Mouse (Mus musculus): ENCODE results near the gene Tmppe. TPM values are rescaled to one million over a fixed set of nuclear protein-coding genes. Genes with fewer than 3 reads are reported as not detected.
A peak's percentile ranks its signal among the peaks of the same experiment; 100 is the strongest.
"Not testable (repeated sequence)": the region's sequence is repeated elsewhere in the genome, so short reads cannot be mapped to it uniquely, and the experiment has no call there.

Gene Tmppe
- polyA plus RNA-seq, 1 experiment from 2014 or later, result 2.8 TPM

DNA sequence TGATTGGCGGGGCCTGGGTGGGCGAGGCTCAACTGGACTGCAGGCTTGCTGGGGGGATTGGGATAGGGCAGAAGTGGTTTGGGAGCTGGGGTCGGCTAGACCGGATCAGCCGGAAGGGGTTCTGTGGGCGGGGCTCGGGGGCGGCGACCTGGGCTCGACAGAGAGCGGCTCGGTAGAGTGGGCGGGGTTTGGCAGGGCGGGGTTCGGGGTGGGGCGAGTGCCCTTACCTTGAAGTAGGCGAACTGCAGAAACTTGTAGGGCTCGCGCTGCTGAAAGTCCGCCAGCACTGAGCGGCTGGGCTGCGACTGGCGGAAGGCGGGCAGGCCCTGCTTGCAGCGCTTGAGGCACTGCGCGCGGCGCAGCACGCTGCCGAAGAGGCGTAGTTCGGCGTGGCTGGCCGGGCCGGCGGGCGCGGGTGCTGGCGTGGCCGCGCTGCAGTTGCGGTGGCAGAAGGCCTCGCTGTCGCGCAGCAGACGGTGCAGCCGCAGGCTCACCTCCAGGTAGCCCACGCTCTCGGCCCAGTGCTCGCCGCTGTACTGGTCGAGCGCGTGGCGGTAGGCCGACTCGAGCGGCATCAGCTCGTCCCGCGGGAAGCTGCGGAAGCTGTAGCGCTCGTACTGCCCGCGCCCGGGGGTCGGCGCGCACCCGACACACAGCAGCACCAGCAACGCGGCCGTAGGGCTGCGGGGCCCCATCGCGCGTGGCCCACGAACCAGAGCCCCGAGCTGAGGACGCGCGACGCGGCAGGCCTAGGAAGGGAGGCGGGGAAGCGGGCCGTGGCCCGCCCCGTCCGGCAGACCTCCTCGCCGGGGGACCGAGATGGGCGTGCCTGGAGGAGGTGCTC lies 10.8 kb upstream of the Tmppe start, which contains the start of gene Crtap:
Gene Crtap, minus strand, starts transcription at position 771 of the 844 bp plus-strand sequence.
- no peaks in the 10 kb centered on the region for H3K27me3 ChIP-seq (ENCODE audit: control insufficient read depth, insufficient read depth, low read length)
- peaks cover 5% of the 10 kb centered on the region; the same call in 1 of the 2 replicates for H3K4me1 ChIP-seq (ENCODE audit: control insufficient read depth, insufficient read depth, low read length)
- H3K9ac ChIP-seq (replicated peaks; ENCODE audit: low read depth, low read length), result peak within 1 kb of the TSS; percentile 63
- ATAC-seq (ENCODE audit: low read depth), result peak; percentile 79
- no peaks in the 10 kb centered on the region for H3K9me3 ChIP-seq (ENCODE audit: control insufficient read depth, low read length)
- H3K4me3 ChIP-seq (ENCODE audit: low read depth, low read length), result peak within 1 kb of the TSS; percentile 78
- H3K36me3 ChIP-seq (ENCODE audit: control insufficient read depth, insufficient read depth, low read length), result no peaks in the 10 kb centered on the region
- H3K4me2 ChIP-seq (ENCODE audit: low read depth, low read length), result peak within 1 kb of the TSS; percentile 87
- WGBS, result under 1% methylated on average over 92 of the region's 96 CpGs
- 0 out of 2 replicates have a peak within 1 kb of the TSS, but pooled peaks have one; percentile 10 for H3K27ac ChIP-seq (ENCODE audit: low read depth, low read length)

DNA sequence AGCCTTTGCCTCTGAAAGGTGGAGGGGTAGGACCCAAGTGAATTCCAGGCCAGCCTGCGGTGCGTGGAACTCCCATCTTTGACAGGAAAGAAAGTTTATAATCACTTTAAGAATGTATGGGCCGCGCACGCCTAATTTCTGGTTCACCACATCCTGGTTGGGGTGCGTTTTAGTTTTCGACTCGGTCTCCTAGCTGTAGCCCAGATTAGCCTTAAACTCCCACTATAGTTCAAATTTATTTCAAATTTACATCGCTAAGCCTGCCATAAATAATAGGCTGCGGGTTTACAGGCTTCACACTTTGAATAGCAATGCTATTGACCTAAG lies 10.2 kb upstream of the Tmppe start:
- Histone ChIP-seq H3K9ac (replicated peaks; ENCODE audit: low read depth, low read length) (peak overlapping the region; percentile 63), H3K4me2 (ENCODE audit: low read depth, low read length) (peak overlapping the region; percentile 87), H3K27me3 (ENCODE audit: control insufficient read depth, insufficient read depth, low read length) (no peaks in the 10 kb centered on the region), H3K27ac (ENCODE audit: low read depth, low read length) (no peak overlapping the region), H3K9me3 (ENCODE audit: control insufficient read depth, low read length) (no peaks in the 10 kb centered on the region), H3K36me3 (ENCODE audit: control insufficient read depth, insufficient read depth, low read length) (no peaks in the 10 kb centered on the region), H3K4me3 (ENCODE audit: low read depth, low read length) (peak overlapping the region; percentile 78), H3K4me1 (ENCODE audit: control insufficient read depth, insufficient read depth, low read length) (peaks cover 5% of the 10 kb centered on the region; the same call in 1 of the 2 replicates)
- no peak for ATAC-seq (ENCODE audit: low read depth)
- WGBS, result 4% methylated on average over 10 of the region's 10 CpGs

DNA sequence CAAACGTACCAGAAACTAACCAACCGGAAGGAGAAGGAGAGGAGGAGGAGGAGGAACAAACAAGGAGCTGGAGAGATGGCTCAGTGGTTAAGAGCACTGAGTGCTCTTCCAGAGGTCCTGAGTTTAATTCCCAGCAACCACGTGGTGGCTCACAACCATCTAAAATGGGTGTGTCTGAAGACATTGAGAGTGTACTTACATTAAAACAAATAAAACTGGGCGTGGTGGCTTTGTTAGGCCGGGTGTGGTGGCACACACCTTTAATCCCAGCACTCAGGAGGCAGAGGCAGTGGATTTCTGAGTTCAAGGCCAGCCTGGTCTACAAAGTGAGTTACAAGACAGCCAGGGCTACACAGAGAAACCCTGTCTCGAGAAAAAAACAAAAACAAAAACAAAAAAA lies 6.8 kb upstream of the Tmppe start:
- H3K4me2 ChIP-seq (ENCODE audit: low read depth, low read length); H3K27ac ChIP-seq (ENCODE audit: low read depth, low read length); H3K9ac ChIP-seq (replicated peaks; ENCODE audit: low read depth, low read length); H3K27me3 ChIP-seq (ENCODE audit: control insufficient read depth, insufficient read depth, low read length); H3K4me1 ChIP-seq (ENCODE audit: control insufficient read depth, insufficient read depth, low read length); H3K36me3 ChIP-seq (ENCODE audit: control insufficient read depth, insufficient read depth, low read length); H3K9me3 ChIP-seq (ENCODE audit: control insufficient read depth, low read length); ATAC-seq (ENCODE audit: low read depth); H3K4me3 ChIP-seq (ENCODE audit: low read depth, low read length): not testable (repeated sequence)
- WGBS, result 69% methylated on average over 6 of the region's 6 CpGs

DNA sequence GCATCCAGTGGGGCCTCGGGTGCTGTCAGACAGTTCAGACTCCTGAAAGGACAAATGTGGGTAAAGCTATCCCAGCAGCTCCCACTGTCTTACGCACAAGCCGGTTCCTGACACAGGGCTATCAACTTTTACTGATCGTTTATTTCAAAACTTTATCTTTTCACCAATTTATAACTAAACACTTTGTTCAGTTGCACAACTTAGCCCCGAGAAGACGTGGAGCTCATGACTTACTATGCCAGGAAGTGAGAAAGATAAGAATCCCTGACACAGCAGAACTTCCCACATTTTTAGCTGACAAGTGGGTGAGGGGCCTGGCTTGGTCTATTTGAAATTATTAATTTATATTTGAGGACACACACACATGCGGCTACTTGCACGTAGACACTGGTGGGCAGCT lies 6.2 kb upstream of the Tmppe start:
- ATAC-seq (ENCODE audit: low read depth), result no peak
- Histone ChIP-seq H3K9ac (replicated peaks; ENCODE audit: low read depth, low read length) (no peak overlapping the region), H3K4me1 (ENCODE audit: control insufficient read depth, insufficient read depth, low read length) (peaks cover 5% of the 10 kb centered on the region; the same call in 1 of the 2 replicates), H3K27me3 (ENCODE audit: control insufficient read depth, insufficient read depth, low read length) (no peaks in the 10 kb centered on the region), H3K27ac (ENCODE audit: low read depth, low read length) (no peak overlapping the region), H3K4me2 (ENCODE audit: low read depth, low read length) (no peak overlapping the region), H3K4me3 (ENCODE audit: low read depth, low read length) (no peak overlapping the region), H3K9me3 (ENCODE audit: control insufficient read depth, low read length) (no peaks in the 10 kb centered on the region), H3K36me3 (ENCODE audit: control insufficient read depth, insufficient read depth, low read length) (no peaks in the 10 kb centered on the region)
- 86% methylated on average over 8 of the region's 8 CpGs for WGBS

DNA sequence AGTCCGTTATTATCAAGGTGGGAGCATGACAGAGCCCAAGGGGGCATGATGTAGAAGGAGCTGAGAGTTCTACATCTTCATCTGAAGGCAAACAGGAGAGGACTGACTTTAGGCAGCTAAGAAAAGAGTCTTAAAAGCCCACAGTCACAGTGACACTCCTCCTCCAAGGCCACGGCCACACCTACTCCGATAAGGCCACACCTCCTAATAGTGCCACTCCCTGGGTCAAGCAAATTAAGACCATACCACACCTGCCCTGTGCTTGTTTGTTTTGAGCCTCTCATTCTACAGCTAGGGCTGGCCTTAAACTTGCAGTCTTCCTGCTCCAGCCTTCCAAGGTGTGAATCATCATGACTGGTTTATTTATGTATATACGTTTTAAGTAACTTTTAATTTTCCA lies 5.6 kb upstream of the Tmppe start:
- Histone ChIP-seq H3K4me3 (ENCODE audit: low read depth, low read length) (no peak overlapping the region), H3K36me3 (ENCODE audit: control insufficient read depth, insufficient read depth, low read length) (no peaks in the 10 kb centered on the region), H3K9me3 (ENCODE audit: control insufficient read depth, low read length) (no peaks in the 10 kb centered on the region), H3K27ac (ENCODE audit: low read depth, low read length) (no peak overlapping the region), H3K4me1 (ENCODE audit: control insufficient read depth, insufficient read depth, low read length) (peaks cover 5% of the 10 kb centered on the region; the same call in 1 of the 2 replicates), H3K9ac (replicated peaks; ENCODE audit: low read depth, low read length) (no peak overlapping the region), H3K4me2 (ENCODE audit: low read depth, low read length) (no peak overlapping the region), H3K27me3 (ENCODE audit: control insufficient read depth, insufficient read depth, low read length) (no peaks in the 10 kb centered on the region)
- ATAC-seq (ENCODE audit: low read depth), result no peak
- WGBS, result 88% methylated on average over 4 of the region's 4 CpGs

DNA sequence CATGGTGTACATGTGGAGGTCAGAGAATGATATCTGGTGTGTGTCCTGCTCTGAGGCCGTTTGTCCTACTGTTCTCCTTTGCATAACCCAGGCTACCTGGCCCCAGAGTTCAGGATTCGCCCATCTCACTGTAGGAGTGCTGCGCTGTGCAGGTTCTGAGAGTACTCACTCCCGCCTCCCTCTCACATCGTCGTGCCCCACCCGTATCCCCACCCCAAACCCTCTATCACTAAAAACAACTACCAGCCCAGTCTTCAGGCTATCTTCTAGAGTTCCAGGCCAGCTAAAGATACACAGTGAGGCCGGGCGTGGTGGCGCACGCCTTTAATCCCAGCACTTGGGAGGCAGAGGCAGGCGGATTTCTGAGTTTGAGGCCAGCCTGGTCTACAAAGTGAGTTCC lies 1.2 kb upstream of the Tmppe start:
- Histone ChIP-seq H3K4me2 (ENCODE audit: low read depth, low read length) (no peak overlapping the region), H3K36me3 (ENCODE audit: control insufficient read depth, insufficient read depth, low read length) (no peaks in the 10 kb centered on the region), H3K4me1 (ENCODE audit: control insufficient read depth, insufficient read depth, low read length) (0 out of 2 replicates have a peak, but pooled peaks cover 6% of the 10 kb centered on the region), H3K4me3 (ENCODE audit: low read depth, low read length) (no peak overlapping the region), H3K9ac (replicated peaks; ENCODE audit: low read depth, low read length) (no peak overlapping the region), H3K9me3 (ENCODE audit: control insufficient read depth, low read length) (no peaks in the 10 kb centered on the region), H3K27ac (ENCODE audit: low read depth, low read length) (no peak overlapping the region), H3K27me3 (ENCODE audit: control insufficient read depth, insufficient read depth, low read length) (no peaks in the 10 kb centered on the region)
- no peak for ATAC-seq (ENCODE audit: low read depth)
- WGBS, result 94% methylated on average over 12 of the region's 12 CpGs

DNA sequence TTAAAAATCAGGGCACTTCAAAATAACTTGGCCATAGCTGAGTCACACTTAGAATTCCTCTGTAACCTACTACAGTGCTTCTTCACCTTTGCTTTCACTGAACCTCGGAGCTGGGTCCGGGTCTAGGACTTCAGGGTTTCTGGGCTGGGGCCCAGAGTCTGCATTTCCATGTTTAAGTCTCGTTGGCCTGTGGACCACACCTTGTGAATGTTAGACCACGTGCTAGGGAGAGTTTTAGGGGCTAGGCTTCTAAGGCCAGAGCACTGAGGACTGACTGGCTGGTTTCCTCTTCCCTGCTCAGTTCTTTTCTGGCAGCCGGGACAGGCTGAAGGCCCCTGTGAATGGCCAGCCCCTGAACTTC lies 337 bp upstream of the Tmppe start:
- Histone ChIP-seq H3K4me3 (ENCODE audit: low read depth, low read length) (peak overlapping the region; percentile 89), H3K36me3 (ENCODE audit: control insufficient read depth, insufficient read depth, low read length) (no peaks in the 10 kb centered on the region), H3K9me3 (ENCODE audit: control insufficient read depth, low read length) (no peaks in the 10 kb centered on the region), H3K4me1 (ENCODE audit: control insufficient read depth, insufficient read depth, low read length) (0 out of 2 replicates have a peak, but pooled peaks cover 6% of the 10 kb centered on the region), H3K27ac (ENCODE audit: low read depth, low read length) (peak overlapping the region; percentile 86), H3K9ac (replicated peaks; ENCODE audit: low read depth, low read length) (peak overlapping the region; percentile 82), H3K4me2 (ENCODE audit: low read depth, low read length) (peak overlapping the region; percentile 66), H3K27me3 (ENCODE audit: control insufficient read depth, insufficient read depth, low read length) (no peaks in the 10 kb centered on the region)
- no peak for ATAC-seq (ENCODE audit: low read depth)
- WGBS, result 15% methylated on average over 5 of the region's 5 CpGs

DNA sequence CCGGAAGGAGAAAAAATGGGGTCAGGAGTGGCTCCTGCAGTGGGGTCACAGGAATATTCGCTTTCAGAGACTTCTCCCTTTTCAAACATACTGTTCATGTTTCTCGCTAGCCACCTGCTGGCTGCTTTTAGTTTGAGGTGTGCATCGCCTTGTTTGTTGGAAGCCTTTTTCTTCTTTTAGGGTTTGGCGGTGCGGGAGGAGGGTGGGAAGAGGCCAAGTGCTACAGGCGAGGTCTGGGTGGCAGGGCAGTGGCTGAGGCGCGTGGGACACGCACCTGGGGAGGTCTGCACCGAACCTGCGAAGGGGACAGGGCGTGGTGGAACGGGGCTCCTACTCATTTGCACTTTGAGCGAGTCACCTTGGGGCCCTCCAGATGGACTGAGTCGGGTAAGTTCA lies 778 bp downstream of the Tmppe start:
- peak overlapping the region; percentile 82 for H3K9ac ChIP-seq (replicated peaks; ENCODE audit: low read depth, low read length)
- H3K27me3 ChIP-seq (ENCODE audit: control insufficient read depth, insufficient read depth, low read length), result no peaks in the 10 kb centered on the region
- no peaks in the 10 kb centered on the region for H3K36me3 ChIP-seq (ENCODE audit: control insufficient read depth, insufficient read depth, low read length)
- H3K4me1 ChIP-seq (ENCODE audit: control insufficient read depth, insufficient read depth, low read length), result 0 out of 2 replicates have a peak, but pooled peaks cover 6% of the 10 kb centered on the region
- peak; percentile 9; the same call in 1 of the 2 replicates for ATAC-seq (ENCODE audit: low read depth)
- H3K27ac ChIP-seq (ENCODE audit: low read depth, low read length), result peak overlapping the region; percentile 86
- no peaks in the 10 kb centered on the region for H3K9me3 ChIP-seq (ENCODE audit: control insufficient read depth, low read length)
- 3% methylated on average over 16 of the region's 16 CpGs for WGBS
- peak overlapping the region; percentile 66 for H3K4me2 ChIP-seq (ENCODE audit: low read depth, low read length)
- H3K4me3 ChIP-seq (ENCODE audit: low read depth, low read length), result peak overlapping the region; percentile 89

DNA sequence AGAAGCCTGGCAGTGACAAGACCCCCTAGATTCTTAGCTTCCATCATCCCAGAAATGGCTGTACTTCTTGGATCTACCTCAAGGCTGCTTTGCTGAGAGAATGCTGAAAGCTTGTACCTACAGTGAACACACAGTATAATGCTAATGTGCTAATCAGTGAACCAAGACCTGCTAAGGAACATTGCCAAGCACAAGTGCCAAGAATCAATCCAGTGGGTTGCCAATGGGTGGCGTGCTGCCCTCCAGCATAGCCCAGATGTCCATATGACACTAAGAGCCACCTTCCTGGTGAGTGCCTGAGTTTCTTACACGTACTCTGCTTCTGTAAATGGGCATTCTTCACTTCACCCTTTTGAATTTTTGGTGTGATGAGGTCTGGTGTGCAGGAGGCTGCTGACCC lies 6.8 kb downstream of the Tmppe start:
- Histone ChIP-seq H3K9me3 (ENCODE audit: control insufficient read depth, low read length) (no peaks in the 10 kb centered on the region), H3K27ac (ENCODE audit: low read depth, low read length) (no peak overlapping the region), H3K4me3 (ENCODE audit: low read depth, low read length) (no peak overlapping the region), H3K27me3 (ENCODE audit: control insufficient read depth, insufficient read depth, low read length) (no peaks in the 10 kb centered on the region), H3K9ac (replicated peaks; ENCODE audit: low read depth, low read length) (no peak overlapping the region), H3K36me3 (ENCODE audit: control insufficient read depth, insufficient read depth, low read length) (no peaks in the 10 kb centered on the region), H3K4me1 (ENCODE audit: control insufficient read depth, insufficient read depth, low read length) (no peaks in the 10 kb centered on the region), H3K4me2 (ENCODE audit: low read depth, low read length) (no peak overlapping the region)
- ATAC-seq (ENCODE audit: low read depth), result no peak
- WGBS, result 82% methylated on average over 2 of the region's 2 CpGs

All from neural tube, embryonic 14.5 days (tissue).